Mouse (Mus musculus): Measurements from ENCODE around the gene Casp7. TPM values are rescaled to one million over a fixed set of nuclear protein-coding genes. Genes with fewer than 3 reads are reported as not detected.

The Casp7 gene
- polyA plus RNA-seq, 1 experiment from 2014 or later = 17.2 TPM

GRCm38 (mm10) chr19:56391307-56392046 is 5.5 kb upstream of the Casp7 start:
- no peak overlapping the region for H3K9ac ChIP-seq (replicated peaks; ENCODE audit: low read length)
- no peak overlapping the region for H3K4me2 ChIP-seq (ENCODE audit: low read length)
- ATAC-seq (ENCODE audit: low FRiP score, low TSS enrichment) = no peak
- H3K9me3 ChIP-seq (ENCODE audit: control insufficient read depth, low read length) = no peaks in the 10 kb centered on the region
- no peak for DNase-seq
- no peaks in the 10 kb centered on the region for H3K36me3 ChIP-seq (ENCODE audit: control insufficient read depth, insufficient read depth, low read length)
- no peak overlapping the region for H3K27ac ChIP-seq (replicated peaks; ENCODE audit: low read depth, low read length)
- no peak overlapping the region for H3K4me3 ChIP-seq (replicated peaks; ENCODE audit: low read depth, low read length)
- peaks cover 15% of the 10 kb centered on the region; the same call in 1 of the 2 replicates for H3K27me3 ChIP-seq (ENCODE audit: control insufficient read depth, insufficient read depth, low read length)
- WGBS = 85% methylated on average over 6 of the region's 6 CpGs
- peaks cover 2% of the 10 kb centered on the region; the same call in 1 of the 2 replicates for H3K4me1 ChIP-seq (ENCODE audit: control insufficient read depth, insufficient read depth, low read length)

DNA sequence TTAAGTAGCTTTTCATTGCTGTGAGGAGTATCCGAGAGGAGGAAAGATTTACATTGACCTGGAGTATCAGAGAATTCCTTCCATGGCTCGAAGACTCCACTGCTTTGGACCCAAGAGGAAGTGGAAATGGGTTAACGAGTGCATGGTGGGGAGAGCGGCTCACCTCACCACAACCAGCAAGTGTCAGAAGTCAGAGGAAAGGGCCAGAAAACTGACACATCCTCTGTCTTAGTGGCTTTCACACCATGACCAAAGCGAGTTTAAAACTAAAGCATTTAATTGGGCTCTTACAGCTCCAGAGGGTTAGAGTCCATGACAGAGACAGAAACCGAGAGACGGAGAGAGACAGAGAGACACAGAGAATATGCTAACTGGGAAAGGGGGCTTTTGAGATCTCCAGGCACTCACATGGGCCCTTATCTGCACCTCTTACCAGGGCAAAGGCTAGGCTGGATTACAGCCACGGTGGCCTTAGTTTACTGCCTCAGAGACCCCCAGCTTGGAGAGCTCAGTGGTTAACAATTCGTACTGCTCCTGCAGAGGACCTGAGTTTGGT is 3.5 kb upstream of the Casp7 start:
- no peak overlapping the region for H3K4me2 ChIP-seq (ENCODE audit: low read length)
- WGBS = 85% methylated on average over 9 of the region's 9 CpGs
- no peaks in the 10 kb centered on the region for H3K36me3 ChIP-seq (ENCODE audit: control insufficient read depth, insufficient read depth, low read length)
- H3K9ac ChIP-seq (replicated peaks; ENCODE audit: low read length) = no peak overlapping the region
- no peak overlapping the region for H3K27ac ChIP-seq (replicated peaks; ENCODE audit: low read depth, low read length)
- no peak overlapping the region for H3K4me3 ChIP-seq (replicated peaks; ENCODE audit: low read depth, low read length)
- DNase-seq (no peak), ATAC-seq (ENCODE audit: low FRiP score, low TSS enrichment) (no peak)
- H3K4me1 ChIP-seq (ENCODE audit: control insufficient read depth, insufficient read depth, low read length) = peaks cover 9% of the 10 kb centered on the region; the same call in 1 of the 2 replicates
- no peaks in the 10 kb centered on the region for H3K9me3 ChIP-seq (ENCODE audit: control insufficient read depth, low read length)
- H3K27me3 ChIP-seq (ENCODE audit: control insufficient read depth, insufficient read depth, low read length) = peaks cover 15% of the 10 kb centered on the region; the same call in 1 of the 2 replicates

- ATAC-seq (ENCODE audit: low FRiP score, low TSS enrichment) (no peak), DNase-seq (no peak)
- H3K27me3 ChIP-seq (ENCODE audit: control insufficient read depth, insufficient read depth, low read length) = peaks cover 15% of the 10 kb centered on the region; the same call in 1 of the 2 replicates
- H3K9ac ChIP-seq (replicated peaks; ENCODE audit: low read length) = no peak overlapping the region
- 91% methylated on average over 16 of the region's 16 CpGs for WGBS
- H3K4me2 ChIP-seq (ENCODE audit: low read length) = no peak overlapping the region
- peaks cover 9% of the 10 kb centered on the region; the same call in 1 of the 2 replicates for H3K4me1 ChIP-seq (ENCODE audit: control insufficient read depth, insufficient read depth, low read length)
- no peaks in the 10 kb centered on the region for H3K36me3 ChIP-seq (ENCODE audit: control insufficient read depth, insufficient read depth, low read length)
- H3K4me3 ChIP-seq (replicated peaks; ENCODE audit: low read depth, low read length) = no peak overlapping the region
- H3K27ac ChIP-seq (replicated peaks; ENCODE audit: low read depth, low read length) = no peak overlapping the region
- H3K9me3 ChIP-seq (ENCODE audit: control insufficient read depth, low read length) = no peaks in the 10 kb centered on the region
Measured at GRCm38 (mm10) chr19:56395183-56395935, 1.6 kb upstream of the Casp7 start.

DNA sequence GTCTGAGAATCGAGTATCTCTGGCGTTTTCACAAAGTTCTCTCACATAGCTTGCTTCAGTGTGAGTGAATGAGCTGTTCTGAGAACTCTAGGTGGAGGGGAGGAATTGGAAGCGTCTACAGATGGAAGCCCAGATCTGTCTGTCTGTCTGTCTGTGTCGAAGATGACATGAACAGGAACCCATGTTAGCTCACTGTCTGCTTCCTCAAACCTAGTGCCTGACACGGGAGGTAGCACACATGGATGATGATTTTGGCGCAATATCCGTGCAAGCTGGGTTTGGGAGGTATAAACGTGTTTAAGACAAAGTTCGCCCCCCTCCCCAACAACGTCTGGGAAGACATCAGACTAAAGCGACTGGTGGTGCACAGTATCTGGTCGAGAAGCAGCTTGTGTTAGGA is 702 bp upstream of the Casp7 start:
- Histone ChIP-seq H3K9me3 (ENCODE audit: control insufficient read depth, low read length) (no peaks in the 10 kb centered on the region), H3K36me3 (ENCODE audit: control insufficient read depth, insufficient read depth, low read length) (no peaks in the 10 kb centered on the region), H3K27me3 (ENCODE audit: control insufficient read depth, insufficient read depth, low read length) (peaks cover 15% of the 10 kb centered on the region; the same call in 1 of the 2 replicates), H3K27ac (replicated peaks; ENCODE audit: low read depth, low read length) (no peak overlapping the region), H3K4me2 (ENCODE audit: low read length) (peak overlapping the region; percentile 96), H3K9ac (replicated peaks; ENCODE audit: low read length) (no peak overlapping the region), H3K4me3 (replicated peaks; ENCODE audit: low read depth, low read length) (peak overlapping the region; percentile 64), H3K4me1 (ENCODE audit: control insufficient read depth, insufficient read depth, low read length) (peaks cover 9% of the 10 kb centered on the region; the same call in 1 of the 2 replicates)
- 45% methylated on average over 12 of the region's 12 CpGs for WGBS
- ATAC-seq (ENCODE audit: low FRiP score, low TSS enrichment) (no peak), DNase-seq (no peak)

DNA sequence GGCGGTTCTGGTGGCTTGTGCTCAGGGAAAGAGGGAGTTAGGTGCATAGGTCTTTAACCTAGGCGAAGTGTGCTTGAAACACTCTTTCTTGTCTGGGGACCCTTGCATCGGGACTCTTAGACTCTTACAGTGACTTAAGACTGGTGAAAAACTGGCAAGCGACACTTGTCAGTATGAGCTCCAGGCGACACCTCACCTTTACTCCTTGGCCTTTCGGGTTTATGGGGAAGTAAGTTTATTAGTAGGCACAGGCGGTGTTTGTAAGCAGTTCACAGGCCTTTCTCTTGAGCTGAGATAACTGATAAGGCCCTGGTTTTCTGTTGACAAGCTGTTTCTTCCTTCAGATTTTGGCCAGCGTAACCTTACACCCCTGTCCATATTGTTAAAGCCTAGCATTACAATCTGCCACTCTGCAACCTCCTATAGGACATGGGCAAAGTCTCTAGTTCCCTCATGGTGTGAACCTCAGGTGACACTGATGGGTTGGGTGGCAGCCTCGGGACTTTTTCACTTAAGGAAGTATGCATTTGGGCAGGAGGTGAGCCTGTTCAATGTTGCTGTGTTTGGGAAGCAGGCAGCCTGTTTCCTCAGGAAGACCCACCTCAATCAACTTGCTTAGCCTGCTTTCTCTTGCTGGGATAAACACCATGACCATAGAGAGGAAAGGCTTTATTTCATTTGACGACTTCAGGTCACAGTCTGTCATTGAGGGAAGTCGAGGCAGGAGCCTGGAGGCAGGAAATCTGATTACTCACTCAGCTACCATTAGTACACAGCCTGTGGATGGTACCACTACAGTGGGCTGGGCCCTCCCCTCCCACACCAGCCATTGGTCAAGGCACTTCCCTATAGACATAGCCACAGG is 966 bp downstream of the Casp7 start:
- peak overlapping the region; percentile 41; the same call in 1 of the 2 replicates for H3K27ac ChIP-seq (replicated peaks; ENCODE audit: low read depth, low read length)

GRCm38 (mm10) chr19:56398528-56398795 is 1.5 kb downstream of the Casp7 start:
- H3K27me3 ChIP-seq (ENCODE audit: control insufficient read depth, insufficient read depth, low read length) = peaks cover 15% of the 10 kb centered on the region; the same call in 1 of the 2 replicates
- ATAC-seq (ENCODE audit: low FRiP score, low TSS enrichment) (no peak), DNase-seq (no peak)

More for the DNA sequence above, 966 bp downstream of the Casp7 start:
- peaks cover 9% of the 10 kb centered on the region; the same call in 1 of the 2 replicates for H3K4me1 ChIP-seq (ENCODE audit: control insufficient read depth, insufficient read depth, low read length)
- peak overlapping the region; percentile 65 for H3K9ac ChIP-seq (replicated peaks; ENCODE audit: low read length)
- DNase-seq (no peak), ATAC-seq (ENCODE audit: low FRiP score, low TSS enrichment) (no peak)
- H3K4me2 ChIP-seq (ENCODE audit: low read length) = peak overlapping the region; percentile 96
- 72% methylated on average over 11 of the region's 11 CpGs for WGBS
- H3K9me3 ChIP-seq (ENCODE audit: control insufficient read depth, low read length) = no peaks in the 10 kb centered on the region
- H3K36me3 ChIP-seq (ENCODE audit: control insufficient read depth, insufficient read depth, low read length) = no peaks in the 10 kb centered on the region
- peaks cover 15% of the 10 kb centered on the region; the same call in 1 of the 2 replicates for H3K27me3 ChIP-seq (ENCODE audit: control insufficient read depth, insufficient read depth, low read length)
- peak overlapping the region; percentile 64 for H3K4me3 ChIP-seq (replicated peaks; ENCODE audit: low read depth, low read length)

DNA sequence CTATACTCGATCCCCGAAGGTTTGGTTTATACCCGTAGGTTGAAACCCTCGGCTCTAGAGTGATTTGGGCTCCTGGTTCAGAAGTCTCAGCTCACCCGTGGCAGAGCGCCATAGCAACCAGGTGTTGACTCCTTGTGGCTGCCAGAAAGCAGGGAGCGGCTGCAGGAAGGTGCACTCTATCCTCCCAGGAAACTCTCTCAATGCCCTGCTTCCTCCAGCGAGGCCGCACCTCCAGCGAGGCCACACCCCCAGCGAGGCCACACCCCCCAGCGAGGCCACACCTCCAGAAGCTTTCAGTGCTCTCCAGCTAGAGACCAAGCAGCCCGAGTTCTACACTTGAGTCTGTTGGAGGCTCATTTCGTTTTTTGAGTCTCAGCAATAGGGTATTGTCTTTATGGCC is 3.3 kb downstream of the Casp7 start:
- Histone ChIP-seq H3K9ac (replicated peaks; ENCODE audit: low read length) (no peak overlapping the region), H3K4me1 (ENCODE audit: control insufficient read depth, insufficient read depth, low read length) (peaks cover 9% of the 10 kb centered on the region; the same call in 1 of the 2 replicates), H3K36me3 (ENCODE audit: control insufficient read depth, insufficient read depth, low read length) (no peaks in the 10 kb centered on the region), H3K27me3 (ENCODE audit: control insufficient read depth, insufficient read depth, low read length) (peaks cover 12% of the 10 kb centered on the region; the same call in 1 of the 2 replicates), H3K4me2 (ENCODE audit: low read length) (no peak overlapping the region), H3K4me3 (replicated peaks; ENCODE audit: low read depth, low read length) (no peak overlapping the region), H3K27ac (replicated peaks; ENCODE audit: low read depth, low read length) (no peak overlapping the region), H3K9me3 (ENCODE audit: control insufficient read depth, low read length) (no peaks in the 10 kb centered on the region)
- 54% methylated on average over 14 of the region's 14 CpGs for WGBS
- DNase-seq (no peak), ATAC-seq (ENCODE audit: low FRiP score, low TSS enrichment) (no peak)

More at GRCm38 (mm10) chr19:56398528-56398795, 1.5 kb downstream of the Casp7 start:
- Histone ChIP-seq H3K4me2 (ENCODE audit: low read length) (no peak overlapping the region), H3K4me3 (replicated peaks; ENCODE audit: low read depth, low read length) (no peak overlapping the region), H3K36me3 (ENCODE audit: control insufficient read depth, insufficient read depth, low read length) (no peaks in the 10 kb centered on the region), H3K9me3 (ENCODE audit: control insufficient read depth, low read length) (no peaks in the 10 kb centered on the region), H3K27ac (replicated peaks; ENCODE audit: low read depth, low read length) (no peak overlapping the region), H3K4me1 (ENCODE audit: control insufficient read depth, insufficient read depth, low read length) (peaks cover 9% of the 10 kb centered on the region; the same call in 1 of the 2 replicates), H3K9ac (replicated peaks; ENCODE audit: low read length) (no peak overlapping the region)

DNA sequence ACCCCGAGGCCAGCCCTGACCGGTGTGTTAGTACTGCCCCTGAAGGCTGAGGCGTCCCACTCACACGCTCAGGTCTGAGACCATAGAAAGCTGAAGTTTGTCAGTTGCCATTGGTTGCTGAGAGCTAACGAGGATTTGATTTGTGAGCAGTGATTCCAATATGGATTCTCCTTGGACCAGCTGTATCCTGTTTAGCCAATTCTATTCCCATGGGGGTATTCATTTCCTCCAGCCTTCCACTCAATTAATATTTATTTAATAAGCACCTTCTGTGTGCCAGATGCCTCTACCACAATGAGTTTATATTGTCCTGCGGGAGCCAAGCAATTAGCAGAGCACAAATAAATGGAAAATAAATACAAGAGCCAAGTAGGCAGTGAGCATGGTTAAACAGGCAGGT is 4.9 kb downstream of the Casp7 start:
- Histone ChIP-seq H3K9ac (replicated peaks; ENCODE audit: low read length) (no peak overlapping the region), H3K27me3 (ENCODE audit: control insufficient read depth, insufficient read depth, low read length) (no peaks in the 10 kb centered on the region), H3K27ac (replicated peaks; ENCODE audit: low read depth, low read length) (no peak overlapping the region), H3K4me1 (ENCODE audit: control insufficient read depth, insufficient read depth, low read length) (0 out of 2 replicates have a peak, but pooled peaks cover 4% of the 10 kb centered on the region), H3K4me2 (ENCODE audit: low read length) (no peak overlapping the region), H3K4me3 (replicated peaks; ENCODE audit: low read depth, low read length) (no peak overlapping the region), H3K9me3 (ENCODE audit: control insufficient read depth, low read length) (no peaks in the 10 kb centered on the region), H3K36me3 (ENCODE audit: control insufficient read depth, insufficient read depth, low read length) (no peaks in the 10 kb centered on the region)
- 80% methylated on average over 6 of the region's 6 CpGs for WGBS
- ATAC-seq (ENCODE audit: low FRiP score, low TSS enrichment) = no peak
- peak; percentile 53 for DNase-seq
